Mouse (Mus musculus): ENCODE measurements around the gene Evc. TPM values are rescaled to one million over a fixed set of nuclear protein-coding genes. Genes with fewer than 3 reads are reported as not detected.

The Evc gene
- polyA plus RNA-seq, 1 experiment from 2014 or later: 23.6 TPM

GRCm38 (mm10) chr5:37310026-37310425 lies 26.7 kb downstream of the Evc start:
- no peak overlapping the region for H3K9ac ChIP-seq
- H3K9me3 ChIP-seq (replicated peaks): 0 out of 2 replicates have a peak, but pooled peaks cover 3% of the 10 kb centered on the region
- H3K27me3 ChIP-seq: no peaks in the 10 kb centered on the region
- no peak overlapping the region for H3K4me2 ChIP-seq (replicated peaks)
- ATAC-seq (ENCODE audit: insufficient number of reproducible peaks, low FRiP score, low TSS enrichment, low read depth): no peak
- H3K27ac ChIP-seq (replicated peaks): no peak overlapping the region
- H3K4me3 ChIP-seq (replicated peaks): no peak overlapping the region
- WGBS: 82% methylated on average over 9 of the region's 9 CpGs
- peaks cover 62% of the 10 kb centered on the region for H3K36me3 ChIP-seq
- H3K4me1 ChIP-seq: no peaks in the 10 kb centered on the region

GRCm38 (mm10) chr5:37298370-37298769 lies 38.3 kb downstream of the Evc start:
- ATAC-seq (ENCODE audit: insufficient number of reproducible peaks, low FRiP score, low TSS enrichment, low read depth): no peak
- Histone ChIP-seq H3K27ac (replicated peaks) (no peak overlapping the region), H3K36me3 (peaks cover 30% of the 10 kb centered on the region)

GRCm38 (mm10) chr5:37296717-37297116 lies 40.0 kb downstream of the Evc start:
- Histone ChIP-seq H3K27ac (replicated peaks) (no peak overlapping the region), H3K4me3 (replicated peaks) (no peak overlapping the region), H3K4me2 (replicated peaks) (no peak overlapping the region), H3K9ac (no peak overlapping the region), H3K27me3 (no peaks in the 10 kb centered on the region), H3K9me3 (replicated peaks) (no peaks in the 10 kb centered on the region), H3K36me3 (peaks cover 20% of the 10 kb centered on the region), H3K4me1 (no peaks in the 10 kb centered on the region)
- ATAC-seq (ENCODE audit: insufficient number of reproducible peaks, low FRiP score, low TSS enrichment, low read depth): no peak
- 60% methylated on average over 10 of the region's 10 CpGs for WGBS

More at GRCm38 (mm10) chr5:37298370-37298769, 38.3 kb downstream of the Evc start:
- Histone ChIP-seq H3K9me3 (replicated peaks) (no peaks in the 10 kb centered on the region), H3K4me3 (replicated peaks) (no peak overlapping the region), H3K4me2 (replicated peaks) (no peak overlapping the region), H3K9ac (no peak overlapping the region), H3K27me3 (no peaks in the 10 kb centered on the region), H3K4me1 (no peaks in the 10 kb centered on the region)
- WGBS: 21% methylated on average over 7 of the region's 7 CpGs

- no peaks in the 10 kb centered on the region for H3K4me1 ChIP-seq
- no peak overlapping the region for H3K27ac ChIP-seq (replicated peaks)
- 67% methylated on average over 9 of the region's 9 CpGs for WGBS
- H3K9me3 ChIP-seq (replicated peaks): no peaks in the 10 kb centered on the region
- H3K27me3 ChIP-seq: no peaks in the 10 kb centered on the region
- no peak overlapping the region for H3K4me2 ChIP-seq (replicated peaks)
- no peak for ATAC-seq (ENCODE audit: insufficient number of reproducible peaks, low FRiP score, low TSS enrichment, low read depth)
- no peaks in the 10 kb centered on the region for H3K36me3 ChIP-seq
- H3K9ac ChIP-seq: no peak overlapping the region
- no peak overlapping the region for H3K4me3 ChIP-seq (replicated peaks)
These were observed 45.7 kb downstream of the Evc start for GRCm38 (mm10) chr5:37290983-37291382.

GRCm38 (mm10) chr5:37289236-37289635 lies 47.5 kb downstream of the Evc start:
- Histone ChIP-seq H3K4me2 (replicated peaks) (no peak overlapping the region), H3K4me3 (replicated peaks) (no peak overlapping the region), H3K4me1 (no peaks in the 10 kb centered on the region), H3K9ac (no peak overlapping the region), H3K36me3 (no peaks in the 10 kb centered on the region), H3K27ac (replicated peaks) (no peak overlapping the region), H3K9me3 (replicated peaks) (no peaks in the 10 kb centered on the region), H3K27me3 (no peaks in the 10 kb centered on the region)
- no peak for ATAC-seq (ENCODE audit: insufficient number of reproducible peaks, low FRiP score, low TSS enrichment, low read depth)
- 16% methylated on average over 3 of the region's 3 CpGs for WGBS

GRCm38 (mm10) chr5:37288374-37288773 lies 48.3 kb downstream of the Evc start:
- no peaks in the 10 kb centered on the region for H3K36me3 ChIP-seq
- no peak for ATAC-seq (ENCODE audit: insufficient number of reproducible peaks, low FRiP score, low TSS enrichment, low read depth)
- WGBS: 63% methylated on average over 3 of the region's 3 CpGs
- H3K4me2 ChIP-seq (replicated peaks): no peak overlapping the region
- H3K9me3 ChIP-seq (replicated peaks): no peaks in the 10 kb centered on the region
- H3K27ac ChIP-seq (replicated peaks): no peak overlapping the region
- no peak overlapping the region for H3K9ac ChIP-seq
- no peaks in the 10 kb centered on the region for H3K27me3 ChIP-seq
- H3K4me1 ChIP-seq: no peaks in the 10 kb centered on the region
- H3K4me3 ChIP-seq (replicated peaks): no peak overlapping the region

GRCm38 (mm10) chr5:37281021-37281420 lies 55.7 kb downstream of the Evc start:
- H3K9me3 ChIP-seq (replicated peaks): no peaks in the 10 kb centered on the region
- ATAC-seq (ENCODE audit: insufficient number of reproducible peaks, low FRiP score, low TSS enrichment, low read depth): no peak
- no peak overlapping the region for H3K27ac ChIP-seq (replicated peaks)
- H3K9ac ChIP-seq: no peak overlapping the region
- H3K4me2 ChIP-seq (replicated peaks): no peak overlapping the region
- no peaks in the 10 kb centered on the region for H3K27me3 ChIP-seq
- no peaks in the 10 kb centered on the region for H3K36me3 ChIP-seq
- H3K4me1 ChIP-seq: no peaks in the 10 kb centered on the region
- WGBS: 86% methylated on average over 11 of the region's 11 CpGs
- no peak overlapping the region for H3K4me3 ChIP-seq (replicated peaks)

- H3K9me3 ChIP-seq (replicated peaks): no peaks in the 10 kb centered on the region
- H3K4me1 ChIP-seq: no peaks in the 10 kb centered on the region
- no peak for ATAC-seq (ENCODE audit: insufficient number of reproducible peaks, low FRiP score, low TSS enrichment, low read depth)
- no peak overlapping the region for H3K4me2 ChIP-seq (replicated peaks)
- H3K9ac ChIP-seq: no peak overlapping the region
- H3K4me3 ChIP-seq (replicated peaks): no peak overlapping the region
- no peak overlapping the region for H3K27ac ChIP-seq (replicated peaks)
- H3K36me3 ChIP-seq: no peaks in the 10 kb centered on the region
- WGBS: 61% methylated on average over 6 of the region's 6 CpGs
- H3K27me3 ChIP-seq: no peaks in the 10 kb centered on the region
These were observed 72.9 kb downstream of the Evc start for GRCm38 (mm10) chr5:37263816-37264215.

- Histone ChIP-seq H3K36me3 (no peaks in the 10 kb centered on the region), H3K4me1 (0 out of 2 replicates have a peak, but pooled peaks cover 2% of the 10 kb centered on the region), H3K9ac (no peak overlapping the region), H3K4me3 (replicated peaks) (no peak overlapping the region), H3K27me3 (no peaks in the 10 kb centered on the region), H3K9me3 (replicated peaks) (no peaks in the 10 kb centered on the region), H3K27ac (replicated peaks) (no peak overlapping the region), H3K4me2 (replicated peaks) (no peak overlapping the region)
- no peak for ATAC-seq (ENCODE audit: insufficient number of reproducible peaks, low FRiP score, low TSS enrichment, low read depth)
- 65% methylated on average over 5 of the region's 5 CpGs for WGBS
These were observed 75.0 kb downstream of the Evc start for GRCm38 (mm10) chr5:37261734-37262133.

GRCm38 (mm10) chr5:37257243-37257642 lies 79.5 kb downstream of the Evc start:
- no peak overlapping the region for H3K4me2 ChIP-seq (replicated peaks)
- no peak overlapping the region for H3K27ac ChIP-seq (replicated peaks)
- no peak for ATAC-seq (ENCODE audit: insufficient number of reproducible peaks, low FRiP score, low TSS enrichment, low read depth)
- H3K4me1 ChIP-seq: 0 out of 2 replicates have a peak, but pooled peaks cover 2% of the 10 kb centered on the region
- H3K9me3 ChIP-seq (replicated peaks): no peaks in the 10 kb centered on the region
- no peaks in the 10 kb centered on the region for H3K27me3 ChIP-seq
- 53% methylated on average over 5 of the region's 5 CpGs for WGBS
- H3K9ac ChIP-seq: no peak overlapping the region
- no peaks in the 10 kb centered on the region for H3K36me3 ChIP-seq
- no peak overlapping the region for H3K4me3 ChIP-seq (replicated peaks)

GRCm38 (mm10) chr5:37256823-37257222 lies 79.9 kb downstream of the Evc start:
- WGBS: 62% methylated on average over 7 of the region's 7 CpGs
- no peaks in the 10 kb centered on the region for H3K27me3 ChIP-seq
- H3K9me3 ChIP-seq (replicated peaks): no peaks in the 10 kb centered on the region
- no peak overlapping the region for H3K4me3 ChIP-seq (replicated peaks)
- no peak overlapping the region for H3K9ac ChIP-seq
- no peak for ATAC-seq (ENCODE audit: insufficient number of reproducible peaks, low FRiP score, low TSS enrichment, low read depth)
- no peaks in the 10 kb centered on the region for H3K36me3 ChIP-seq
- no peak overlapping the region for H3K4me2 ChIP-seq (replicated peaks)
- H3K4me1 ChIP-seq: 0 out of 2 replicates have a peak, but pooled peaks cover 2% of the 10 kb centered on the region
- no peak overlapping the region for H3K27ac ChIP-seq (replicated peaks)

- no peaks in the 10 kb centered on the region for H3K27me3 ChIP-seq
These were observed 82.2 kb downstream of the Evc start for GRCm38 (mm10) chr5:37254523-37254922.

More at GRCm38 (mm10) chr5:37254523-37254922, 82.2 kb downstream of the Evc start:
- Histone ChIP-seq H3K4me1 (0 out of 2 replicates have a peak, but pooled peaks cover 2% of the 10 kb centered on the region), H3K4me2 (replicated peaks) (no peak overlapping the region), H3K9me3 (replicated peaks) (no peaks in the 10 kb centered on the region), H3K4me3 (replicated peaks) (no peak overlapping the region), H3K27ac (replicated peaks) (no peak overlapping the region), H3K36me3 (no peaks in the 10 kb centered on the region), H3K9ac (no peak overlapping the region)
- WGBS: 79% methylated on average over 4 of the region's 4 CpGs
- no peak for ATAC-seq (ENCODE audit: insufficient number of reproducible peaks, low FRiP score, low TSS enrichment, low read depth)
